Mouse (Mus musculus): Measurements from ENCODE around the gene Fnbp1.
A peak's percentile ranks its signal among the peaks of the same experiment; 100 is the strongest.
"Not testable (repeated sequence)": the region's sequence is repeated elsewhere in the genome, so short reads cannot be mapped to it uniquely, and the experiment has no call there.

Gene Fnbp1

DNA sequence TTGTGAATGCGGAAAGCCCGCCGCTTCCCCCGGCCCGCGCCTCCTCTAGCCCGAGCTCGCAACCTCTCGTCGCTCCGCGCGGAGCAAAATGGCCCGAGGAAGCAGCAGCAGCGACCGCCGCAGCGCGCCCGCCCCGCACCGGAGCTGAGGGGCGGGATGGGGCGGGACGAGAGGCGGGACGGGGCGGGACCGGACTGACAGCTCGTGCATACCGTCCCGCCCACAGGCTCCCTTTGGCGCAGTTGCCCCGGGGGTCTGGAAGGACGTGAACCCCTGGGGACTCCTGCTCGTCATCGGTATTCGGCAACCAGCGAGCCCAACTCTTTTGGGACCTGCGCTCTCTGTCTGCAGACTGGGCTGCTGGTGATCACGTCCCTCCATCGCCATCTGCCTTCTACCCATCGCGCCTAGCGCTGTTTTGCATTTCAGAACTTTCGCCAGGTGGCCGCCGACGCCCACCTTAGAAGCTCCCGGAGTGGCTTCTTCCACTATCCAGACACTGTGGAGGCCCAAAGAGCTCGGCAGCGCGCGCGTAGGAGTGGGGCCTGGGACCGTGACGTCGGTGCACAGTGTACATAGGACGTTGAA lies at the start of gene Fnbp1:
Fnbp1 (minus strand) TSS at position 142 of the 588 bp plus-strand sequence.
- DNase-seq (ENCODE audit: low spot score in 2 of 2), result peak; percentile 82 to 90

DNA sequence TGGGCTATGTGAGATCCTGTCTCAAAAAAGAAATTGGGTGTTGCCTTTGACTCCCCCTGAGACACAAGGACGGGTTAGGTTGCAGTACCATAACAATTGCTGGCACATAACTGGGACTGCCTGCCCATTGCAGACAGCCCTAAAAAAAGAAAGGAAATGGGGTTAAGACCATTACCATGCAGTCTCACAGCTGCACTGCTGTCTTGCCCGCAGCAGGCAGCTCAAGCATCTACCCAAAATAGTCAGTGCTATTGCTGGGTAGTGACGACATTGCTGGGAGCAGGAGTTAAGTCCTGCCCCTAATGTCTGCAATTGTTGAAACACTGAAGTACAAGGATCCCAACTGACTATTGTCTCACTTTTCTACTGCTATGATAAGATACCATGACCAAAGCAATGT lies 47.8 kb upstream of the Fnbp1 start:
- no peak for DNase-seq (ENCODE audit: low spot score in 2 of 2)

DNA sequence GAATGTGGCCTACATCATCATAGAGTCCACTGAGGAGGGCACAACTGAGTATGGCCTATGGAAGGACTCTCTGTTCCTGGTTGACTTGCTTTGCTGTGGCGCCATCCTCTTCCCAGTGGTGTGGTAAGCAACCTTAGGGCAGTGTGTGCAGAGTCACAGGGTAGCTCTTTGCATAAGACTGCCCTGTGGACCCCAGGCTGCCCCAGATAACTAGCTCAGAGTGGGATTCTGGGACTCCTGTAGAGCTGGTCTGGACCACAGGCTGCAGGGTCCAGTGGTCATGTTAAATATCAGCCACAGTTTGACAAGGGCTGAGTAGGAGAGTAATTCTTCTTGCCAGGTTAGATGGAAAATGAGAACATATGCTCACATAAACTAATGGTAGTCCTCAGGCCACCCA lies 46.9 kb upstream of the Fnbp1 start:
- DNase-seq (ENCODE audit: low spot score in 2 of 2), result no peak

DNA sequence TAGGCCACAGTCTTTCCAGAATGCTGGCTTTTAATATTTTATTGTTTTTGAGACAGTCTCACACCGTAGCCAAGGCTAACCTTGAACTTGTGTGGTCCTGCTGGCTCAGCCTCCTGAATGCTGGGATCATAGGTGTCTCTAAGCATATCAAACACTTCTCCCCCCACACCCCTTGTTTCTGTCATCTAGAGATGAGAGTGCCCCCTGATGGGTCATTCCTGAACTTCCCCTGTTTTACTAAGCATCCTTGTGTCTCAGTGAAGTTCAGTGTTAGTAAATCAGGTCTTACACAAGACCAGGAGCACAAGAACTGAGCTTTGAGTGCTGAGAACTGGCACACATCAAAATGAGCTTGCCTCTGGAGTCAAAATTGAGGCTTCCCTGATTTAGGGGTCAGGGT lies 42.0 kb upstream of the Fnbp1 start:
- no peak for DNase-seq (ENCODE audit: low spot score in 2 of 2)

DNA sequence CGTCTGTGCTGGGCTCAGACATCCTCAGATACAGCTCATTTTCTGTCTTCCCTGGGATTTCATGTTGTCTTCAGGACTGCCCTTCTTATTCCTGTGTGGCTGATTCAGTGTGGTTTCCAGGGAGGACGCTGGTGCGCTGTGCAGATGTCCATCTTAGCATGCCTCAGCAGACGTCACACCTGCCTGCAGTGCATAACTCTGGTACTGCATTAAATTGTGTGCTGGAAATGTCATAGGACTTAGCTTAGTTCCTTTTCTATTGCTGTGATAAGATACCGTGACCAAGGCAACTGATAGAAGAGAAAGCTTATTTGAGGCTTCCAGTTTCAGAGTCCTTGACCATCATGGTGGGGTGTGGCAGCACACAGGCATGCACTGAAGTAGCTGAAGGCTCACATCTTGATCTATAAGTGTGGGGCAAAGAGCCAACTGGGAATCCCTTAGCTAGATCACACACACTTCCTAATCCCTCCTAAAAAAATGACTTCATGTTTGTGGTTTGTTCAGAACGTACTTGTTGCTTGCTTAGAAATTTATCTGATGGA lies 41.0 kb upstream of the Fnbp1 start:
- DNase-seq (ENCODE audit: low spot score in 2 of 2), result no peak

DNA sequence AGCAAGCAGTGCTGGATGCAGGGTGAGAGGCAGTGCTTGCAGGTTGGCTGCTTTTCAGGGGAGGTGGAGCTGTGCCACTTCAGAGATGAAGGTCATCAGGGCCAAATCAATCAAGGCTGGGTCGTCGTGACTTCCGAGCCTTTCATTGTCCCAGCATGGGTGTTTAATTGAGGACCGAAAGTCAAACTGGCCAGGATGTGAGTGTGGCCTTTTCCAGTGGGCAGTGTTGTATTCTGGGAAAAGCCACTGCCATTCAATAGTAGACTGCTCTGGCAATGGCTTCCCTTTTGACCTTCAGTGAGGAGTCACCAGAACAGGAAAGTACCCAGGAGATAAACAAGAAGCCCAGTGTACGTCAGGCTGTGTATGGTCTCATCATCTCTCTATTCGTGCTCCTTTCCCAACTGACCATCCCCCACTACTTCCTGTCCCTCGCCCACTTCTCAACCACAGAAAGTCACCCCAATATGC lies 38.3 kb upstream of the Fnbp1 start:
- DNase-seq (ENCODE audit: low spot score in 2 of 2), result no peak

DNA sequence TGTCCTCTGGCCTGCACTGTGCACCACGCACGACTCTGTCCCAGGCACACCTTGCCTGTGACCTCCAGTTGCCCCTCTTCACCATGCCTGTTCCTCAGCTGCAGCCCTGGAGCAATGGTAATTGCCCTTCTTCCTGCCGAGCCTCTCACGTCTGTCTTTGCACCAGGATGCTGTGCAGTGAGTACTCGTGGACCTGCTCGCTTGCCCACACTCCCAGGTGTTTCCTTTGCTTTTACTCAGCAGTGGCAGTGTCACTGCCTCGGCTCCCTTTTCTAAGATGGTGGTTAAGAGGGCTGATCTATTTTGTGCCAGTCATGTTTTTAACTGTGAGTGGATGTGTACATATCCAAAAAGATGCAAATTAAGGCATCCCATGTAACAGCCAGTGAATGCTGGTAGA lies 37.7 kb upstream of the Fnbp1 start:
- DNase-seq (ENCODE audit: low spot score in 2 of 2), result no peak

DNA sequence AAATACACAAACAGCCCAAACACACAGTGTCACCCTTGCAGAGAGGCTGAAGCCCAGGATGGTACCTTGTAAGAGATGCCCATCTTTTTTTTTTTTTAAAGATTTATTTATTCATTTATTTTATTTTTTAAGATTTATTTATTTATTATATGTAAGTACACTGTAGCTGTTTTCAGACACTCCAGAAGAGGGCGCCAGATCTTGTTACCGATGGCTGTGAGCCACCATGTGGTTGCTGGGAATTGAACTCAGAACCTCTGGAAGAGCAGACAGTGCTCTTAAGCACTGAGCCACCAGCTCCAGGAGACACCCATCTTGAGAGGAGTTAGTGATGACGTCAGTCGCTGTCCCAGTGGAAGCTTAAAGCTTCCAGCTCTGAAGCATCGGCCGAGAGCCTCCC lies 36.8 kb upstream of the Fnbp1 start:
- not testable (repeated sequence) for DNase-seq (ENCODE audit: low spot score in 2 of 2)

DNA sequence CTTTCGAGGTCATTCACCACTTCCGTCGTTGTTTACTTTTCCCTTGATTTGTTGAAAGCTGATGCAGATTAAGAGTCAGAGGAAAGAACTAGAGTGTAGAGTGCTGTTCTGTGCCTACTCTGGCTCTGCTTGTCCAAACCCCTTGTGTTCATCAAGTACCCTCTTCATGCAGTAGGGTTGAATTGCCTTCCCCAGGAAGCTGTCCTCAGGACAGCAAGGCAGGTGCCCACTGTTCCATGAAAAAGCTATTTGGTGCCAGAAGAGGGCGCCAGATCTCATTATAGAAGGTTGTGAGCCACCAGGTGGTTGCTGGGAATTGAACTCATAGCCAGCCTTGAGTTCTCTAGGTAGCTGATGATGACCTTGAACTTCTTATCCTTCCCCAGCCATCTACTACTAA lies 31.5 kb upstream of the Fnbp1 start:
- no peak for DNase-seq (ENCODE audit: low spot score in 2 of 2)

DNA sequence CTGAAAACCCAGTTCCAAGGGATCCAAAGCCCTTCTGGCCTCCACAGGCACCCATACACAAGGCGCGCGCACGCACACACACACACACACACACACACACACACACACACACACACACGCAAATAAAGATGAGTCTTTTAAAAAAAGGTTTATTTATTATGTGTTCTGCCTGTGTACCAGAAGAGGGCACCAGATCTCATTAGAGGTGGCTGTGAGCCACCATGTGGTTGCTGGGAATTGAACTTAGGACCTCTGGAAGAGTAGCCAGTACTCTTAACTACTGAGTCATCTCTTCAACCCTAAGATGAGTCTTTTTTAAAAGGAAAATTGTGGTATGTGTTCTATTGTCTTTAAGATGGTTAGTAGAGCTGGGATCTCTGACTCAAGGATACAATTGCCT lies 30.7 kb upstream of the Fnbp1 start:
- DNase-seq (ENCODE audit: low spot score in 2 of 2), result no peak

DNA sequence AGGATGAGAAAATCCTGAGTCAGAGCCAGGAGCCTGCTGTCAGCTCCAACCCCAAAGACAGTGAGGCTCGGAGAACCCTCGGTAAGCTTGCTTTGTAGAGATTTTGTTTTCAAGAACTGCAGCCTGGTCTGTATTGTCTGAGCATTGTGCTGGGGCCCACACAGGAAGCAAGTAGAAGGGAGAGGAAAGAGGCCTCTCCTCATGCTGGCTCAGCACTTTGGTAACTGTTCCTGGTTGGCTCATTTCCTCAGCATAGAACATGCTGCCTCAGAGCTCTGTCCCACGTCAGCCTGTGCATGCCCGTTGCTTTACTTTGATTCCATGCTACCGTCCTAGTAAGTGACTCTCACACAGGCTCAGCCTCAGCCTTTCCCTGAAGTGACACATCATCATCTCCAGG lies 30.2 kb upstream of the Fnbp1 start:
- DNase-seq (ENCODE audit: low spot score in 2 of 2), result no peak

DNA sequence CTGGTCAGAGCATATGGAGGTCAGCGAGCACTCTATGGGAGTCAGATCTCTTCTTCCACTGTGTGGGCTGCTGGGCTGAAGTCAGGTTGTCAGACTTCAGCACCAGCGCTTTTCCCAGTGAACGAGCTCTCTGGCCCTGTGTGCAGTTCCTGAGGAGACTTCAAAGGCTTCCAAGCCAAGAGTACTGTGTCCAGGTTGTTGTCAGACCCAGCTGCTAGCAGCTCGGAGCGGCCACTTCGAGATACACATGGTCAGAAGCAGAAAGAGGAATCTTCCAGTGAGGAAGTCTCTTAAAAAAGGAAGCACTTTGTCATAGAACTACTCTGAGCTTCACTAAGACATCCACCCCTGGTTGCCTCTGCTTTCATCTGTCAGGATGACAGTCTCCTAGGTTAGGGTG lies 28.4 kb upstream of the Fnbp1 start:
- DNase-seq (ENCODE audit: low spot score in 2 of 2), result no peak

DNA sequence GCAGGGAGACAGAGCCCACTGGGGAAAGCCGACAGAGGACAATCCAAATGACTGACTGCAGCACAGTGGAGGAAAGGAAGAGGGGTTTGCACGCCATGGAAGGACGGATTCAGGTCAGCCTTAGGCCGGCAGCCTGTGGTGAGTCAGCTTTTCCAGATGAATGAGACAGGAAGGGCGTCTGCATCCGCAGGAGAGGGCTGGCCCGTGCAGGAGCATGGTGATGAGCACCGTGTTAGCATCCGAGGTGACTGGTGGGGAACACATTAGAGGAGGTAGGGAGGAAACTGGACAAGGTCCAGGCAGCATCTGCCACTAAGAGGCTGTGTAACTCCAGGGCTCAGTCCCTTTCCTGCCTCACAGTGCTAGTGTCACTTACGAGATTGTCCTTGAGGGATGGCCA lies 27.2 kb upstream of the Fnbp1 start:
- DNase-seq (ENCODE audit: low spot score in 2 of 2), result no peak

DNA sequence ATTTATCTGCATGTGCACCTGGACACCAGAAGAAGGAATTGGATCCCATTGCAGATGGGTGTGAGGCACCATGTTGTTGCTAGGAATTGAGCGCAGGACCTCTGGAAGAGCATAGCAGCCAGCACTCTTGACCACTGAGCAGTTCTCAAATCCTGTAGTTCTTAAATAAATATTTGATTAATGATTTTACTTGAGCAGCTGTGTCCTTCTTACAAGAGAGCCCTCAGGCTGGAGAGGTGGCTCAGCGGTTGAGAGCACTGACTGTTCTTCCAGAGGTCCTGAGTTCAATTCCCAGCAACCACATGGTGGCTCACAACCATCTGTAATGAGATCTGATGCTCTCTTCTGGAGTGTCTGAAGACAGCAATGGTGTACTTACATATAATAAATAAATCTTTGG lies 25.8 kb upstream of the Fnbp1 start:
- DNase-seq (ENCODE audit: low spot score in 2 of 2), result not testable (repeated sequence)

DNA sequence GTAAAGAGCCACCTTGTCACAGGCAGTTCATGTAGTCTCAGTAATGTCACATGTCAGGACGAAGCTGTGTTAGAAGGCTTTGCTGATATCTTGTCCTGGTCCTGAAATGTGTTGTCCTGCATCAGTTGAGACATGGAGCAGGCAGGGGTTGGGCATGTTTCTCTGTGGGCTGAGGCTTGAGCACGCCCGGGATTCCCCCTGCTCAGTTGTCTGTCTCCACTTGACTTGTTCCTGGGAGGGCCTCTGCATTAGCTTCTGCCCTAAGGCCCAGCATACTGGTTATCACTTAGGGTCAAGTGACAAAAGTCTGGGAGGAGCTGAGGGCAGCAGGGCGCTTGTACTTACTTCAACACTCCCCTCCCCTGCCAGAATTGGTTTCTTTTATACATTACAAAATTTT lies 23.7 kb upstream of the Fnbp1 start:
- no peak for DNase-seq (ENCODE audit: low spot score in 2 of 2)

DNA sequence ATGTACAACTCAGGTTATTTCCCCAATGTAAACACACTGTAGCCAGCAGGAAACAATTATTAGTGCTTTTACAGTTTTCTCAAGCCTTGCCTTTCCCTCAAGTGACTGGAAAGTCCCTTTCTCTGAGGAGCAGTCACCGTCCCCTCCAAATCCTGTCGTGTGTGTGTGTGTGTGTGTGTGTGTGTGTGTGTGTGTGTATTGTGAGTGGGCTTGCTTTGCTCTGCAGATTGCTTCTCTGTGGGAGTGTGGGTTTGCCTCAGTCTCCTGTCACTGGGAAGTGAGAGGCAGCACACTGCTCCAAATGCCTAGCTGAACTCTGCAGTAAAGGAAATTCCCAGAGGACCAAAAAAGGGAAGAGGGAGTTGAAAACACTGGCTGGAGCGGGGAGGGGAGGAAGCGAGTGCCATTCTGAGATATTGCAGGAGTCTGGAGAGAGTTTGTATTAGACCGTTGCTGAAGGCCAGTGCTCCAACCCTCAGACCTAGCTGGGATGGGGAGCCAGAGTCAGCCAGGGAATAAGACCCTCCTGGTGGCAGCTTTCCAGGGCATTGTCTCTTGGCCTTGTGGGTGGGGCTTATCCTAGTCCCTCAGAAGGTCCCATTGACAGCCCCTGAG lies 23.1 kb upstream of the Fnbp1 start:
- DNase-seq (ENCODE audit: low spot score in 2 of 2), result peak; percentile 33 to 50

DNA sequence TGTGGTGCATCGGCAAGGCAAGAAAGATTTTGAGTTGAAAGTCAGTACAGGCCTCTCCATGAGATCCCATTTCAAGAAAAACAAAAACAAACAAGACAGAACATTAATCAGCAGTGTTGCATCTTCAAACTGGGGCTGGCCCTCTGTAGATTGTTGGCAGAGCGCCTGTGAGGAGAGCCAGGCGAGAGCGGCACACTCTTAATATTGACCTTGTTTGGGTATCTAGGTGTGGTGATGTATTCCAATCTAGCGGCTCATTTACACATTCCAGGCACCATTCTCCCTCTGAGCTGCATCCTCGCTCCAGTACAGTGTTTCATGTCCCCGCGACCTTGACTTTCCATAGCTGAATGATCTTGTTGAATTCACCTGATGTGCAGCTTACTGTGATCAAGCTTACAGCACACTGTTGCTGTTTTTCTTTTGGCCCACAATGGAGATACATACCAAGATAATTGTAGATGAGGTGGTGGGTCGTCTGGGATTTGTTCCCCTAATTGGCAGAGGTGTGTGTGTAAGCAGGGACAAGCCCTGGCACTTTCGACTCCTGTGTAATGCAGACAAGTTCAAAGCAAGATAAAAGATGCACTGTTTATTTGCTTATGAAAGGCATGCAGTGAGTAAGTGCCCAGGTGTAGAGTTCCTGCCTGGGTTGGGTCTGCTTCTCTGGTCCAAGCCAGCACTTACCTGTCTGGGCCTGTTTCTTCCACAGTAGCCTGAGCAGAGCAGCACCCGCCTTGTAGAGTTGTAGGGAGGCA lies 21.7 kb upstream of the Fnbp1 start:
- DNase-seq (ENCODE audit: low spot score in 2 of 2), result no peak

DNA sequence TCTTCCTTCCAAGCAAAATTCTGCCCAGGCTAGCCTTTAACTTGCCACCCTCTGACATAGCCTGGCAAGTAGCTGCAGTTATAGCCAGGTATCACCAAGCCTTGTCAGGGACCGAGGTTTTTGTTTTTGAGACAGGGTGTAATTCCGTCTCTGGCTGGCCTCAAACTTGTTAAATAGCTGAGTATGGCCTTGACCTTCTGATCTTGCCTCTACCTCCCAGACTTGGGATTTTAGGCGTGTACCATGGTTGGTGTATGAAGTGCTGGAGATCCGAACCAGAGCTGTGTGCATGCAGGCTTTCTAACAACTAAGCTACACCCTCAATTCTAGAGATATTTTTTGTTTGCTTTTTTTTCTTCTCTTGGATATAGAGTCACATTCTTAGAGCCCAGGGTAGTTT lies 19.8 kb upstream of the Fnbp1 start:
- no peak for DNase-seq (ENCODE audit: low spot score in 2 of 2)

DNA sequence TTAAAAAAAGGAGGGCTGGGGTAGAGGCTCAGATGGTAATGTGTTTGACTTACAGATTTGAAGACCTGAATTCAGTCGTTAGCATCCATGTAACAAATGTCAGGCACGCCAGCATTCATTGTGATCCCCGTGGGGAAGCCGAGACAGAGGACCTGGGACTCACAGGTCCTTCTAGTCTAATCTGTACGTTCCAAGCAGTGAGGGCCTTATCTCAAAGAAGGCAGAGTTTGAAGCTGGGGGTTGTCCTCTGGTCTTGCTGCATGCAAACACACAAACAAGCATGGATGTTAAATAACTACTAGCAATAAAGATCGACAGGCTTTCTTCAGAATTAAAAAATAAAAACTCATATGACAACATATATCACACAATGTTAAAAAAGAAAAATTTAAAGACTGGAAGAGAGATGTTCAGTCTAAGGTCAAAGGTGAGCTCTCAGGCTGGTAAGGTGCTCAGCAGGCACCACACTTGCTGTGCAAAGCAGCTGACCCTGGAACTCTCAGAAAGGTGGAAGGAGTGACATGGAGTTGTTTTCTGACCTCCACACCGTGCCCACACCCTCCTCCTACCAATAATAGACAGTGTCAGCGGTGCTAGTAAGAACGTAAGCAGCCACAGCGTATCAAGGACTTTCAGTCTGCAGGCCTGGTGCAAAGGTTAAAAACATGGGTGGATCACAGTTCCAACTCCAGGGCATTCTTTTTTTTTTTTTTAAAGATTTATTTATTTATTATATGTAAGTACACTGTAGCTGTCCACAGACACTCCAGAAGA lies 18.5 kb upstream of the Fnbp1 start:
- no peak for DNase-seq (ENCODE audit: low spot score in 2 of 2)

DNA sequence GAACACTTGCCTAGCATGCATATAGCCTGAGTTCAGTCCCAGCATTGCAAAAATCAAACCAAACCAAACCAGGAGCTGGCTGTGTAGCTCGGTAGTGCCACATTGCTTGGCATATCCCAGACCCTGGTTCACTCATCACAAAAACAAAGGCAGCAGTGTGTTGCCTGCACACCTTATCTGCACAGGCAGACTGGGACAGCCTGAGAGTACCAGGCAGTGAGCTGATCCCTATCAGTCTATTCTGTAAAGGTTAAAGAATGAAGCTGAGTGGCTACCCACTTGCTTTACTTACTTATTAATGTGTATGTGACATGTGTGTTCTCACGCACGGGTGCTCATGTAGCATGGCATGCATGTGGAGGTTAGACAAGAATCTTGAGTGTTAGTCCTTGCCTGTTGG lies 15.0 kb upstream of the Fnbp1 start:
- no peak for DNase-seq (ENCODE audit: low spot score in 2 of 2)

DNA sequence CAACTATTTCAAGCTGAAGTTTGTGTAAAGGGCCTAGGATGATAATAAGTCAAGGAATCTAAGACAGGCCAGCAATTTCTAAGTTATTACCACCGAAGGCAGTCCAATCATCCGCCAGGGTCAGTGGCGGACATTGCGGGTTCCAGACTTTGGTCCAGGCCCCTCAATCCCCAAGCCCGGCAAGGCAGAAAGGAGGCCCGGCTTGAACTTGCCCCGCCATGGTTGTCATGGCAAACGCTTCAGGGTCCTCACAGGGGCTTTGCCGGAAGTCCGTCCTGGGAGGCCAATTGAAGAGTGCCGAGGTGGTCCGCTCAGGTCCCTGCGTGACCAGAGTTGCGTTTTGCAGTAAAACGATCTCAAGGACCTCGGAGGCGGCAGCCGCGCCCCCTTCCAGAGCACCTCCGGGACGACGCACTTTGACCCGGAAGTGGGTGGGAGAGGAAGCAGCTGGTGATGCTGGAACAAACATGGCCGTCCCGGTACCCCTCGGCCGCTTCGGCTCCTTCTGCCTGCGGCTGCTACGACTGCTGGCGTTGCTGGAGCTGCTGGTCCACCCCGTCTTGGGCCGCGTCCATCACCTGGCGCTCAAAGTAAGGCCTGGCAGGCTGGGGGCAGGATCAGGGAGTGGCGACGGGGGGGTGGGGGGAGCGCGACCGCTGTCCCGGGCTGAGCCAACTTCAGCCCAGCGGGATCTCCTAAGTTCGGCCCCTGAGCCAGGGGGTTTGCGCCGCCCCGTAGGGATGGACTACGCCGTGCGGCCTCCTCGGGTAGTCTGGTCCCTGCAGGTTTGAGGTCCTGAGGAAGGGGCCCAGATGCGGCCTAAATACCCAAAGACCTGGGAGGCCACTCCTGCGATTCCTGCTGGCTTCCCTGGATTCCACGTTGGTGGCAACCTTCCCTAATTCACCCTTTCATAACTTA lies 10.3 kb upstream of the Fnbp1 start, which contains the start of gene Gpr107:
Gpr107 (plus strand) TSS at position 425 of the 921 bp plus-strand sequence.
- peak; percentile 76 to 81 for DNase-seq (ENCODE audit: low spot score in 2 of 2)

Data from frontal cortex, postnatal 36 days (tissue).